Mouse (Mus musculus): ENCODE measurements around the gene Srsf9.

DNA sequence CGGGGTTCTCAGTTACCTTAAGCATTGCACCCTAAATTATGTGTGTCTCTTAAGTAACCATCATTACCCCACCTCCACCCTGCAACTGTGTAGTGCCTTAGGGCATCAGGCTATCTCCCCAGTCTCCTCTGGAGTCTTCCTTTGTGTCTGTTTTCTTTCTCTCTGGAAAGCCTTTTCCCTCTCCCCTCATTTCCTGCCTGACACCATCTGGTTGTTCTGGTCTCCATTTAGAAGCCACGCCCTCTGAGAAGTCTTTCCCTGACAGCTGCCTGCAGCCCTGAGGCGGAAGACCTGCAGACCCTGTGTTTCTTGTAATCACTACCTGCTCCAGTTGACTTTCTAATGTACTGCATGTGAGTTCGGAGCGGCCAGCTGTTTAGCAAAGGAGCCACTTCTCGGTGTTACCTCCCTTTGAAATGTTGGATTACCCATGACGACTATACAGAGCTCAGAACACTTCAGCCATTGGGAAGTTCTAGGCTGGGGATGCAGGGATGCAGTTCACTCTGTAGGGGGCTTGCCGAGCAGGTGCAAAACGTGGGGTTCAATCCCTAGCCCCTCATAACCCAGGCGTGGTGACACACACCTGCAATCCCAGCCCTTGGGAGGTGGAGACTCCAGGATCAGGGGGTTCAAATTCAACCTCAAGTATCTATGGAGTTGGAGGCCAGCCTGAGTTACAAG is 9.2 kb upstream of the Srsf9 start:
- no peak for TF ChIP-seq CTCF (IDR thresholded peaks at IDR 0.05; ENCODE audit: control insufficient read depth, insufficient read depth, low read length)
- no peak for TF ChIP-seq POLR2A (IDR thresholded peaks at IDR 0.05; ENCODE audit: borderline replicate concordance, control insufficient read depth, low read depth, low read length)
